Mouse (Mus musculus): Measurements from ENCODE around the gene Rapgef4. TPM values are rescaled to one million over a fixed set of nuclear protein-coding genes. Genes with fewer than 3 reads are reported as not detected.
A peak's percentile ranks its signal among the peaks of the same experiment; 100 is the strongest.
"Not testable (repeated sequence)": the region's sequence is repeated elsewhere in the genome, so short reads cannot be mapped to it uniquely, and the experiment has no call there.

Rapgef4 gene
- polyA plus RNA-seq, 1 experiment from 2014 or later = 28.4 TPM

GRCm38 (mm10) chr2:72126411-72126810 is 145.4 kb downstream of the Rapgef4 start:
- ATAC-seq (ENCODE audit: low FRiP score) = no peak
- no peaks in the 10 kb centered on the region for H3K9me3 ChIP-seq (ENCODE audit: control insufficient read depth, low read length)
- no peak overlapping the region for H3K27ac ChIP-seq
- no peak overlapping the region for H3K4me3 ChIP-seq (replicated peaks; ENCODE audit: low read length)
- no peaks in the 10 kb centered on the region for H3K27me3 ChIP-seq (ENCODE audit: control insufficient read depth, insufficient read depth, low read length)
- no peaks in the 10 kb centered on the region for H3K36me3 ChIP-seq (replicated peaks; ENCODE audit: control insufficient read depth, insufficient read depth)
- H3K9ac ChIP-seq = no peak overlapping the region
- H3K4me2 ChIP-seq (replicated peaks) = no peak overlapping the region
- H3K4me1 ChIP-seq (replicated peaks; ENCODE audit: control insufficient read depth, insufficient read depth, low read length) = 0 out of 2 replicates have a peak, but pooled peaks cover 8% of the 10 kb centered on the region
- DNase-seq (ENCODE audit: low spot score) = no peak
- 93% methylated on average over 2 of the region's 2 CpGs for WGBS

DNA sequence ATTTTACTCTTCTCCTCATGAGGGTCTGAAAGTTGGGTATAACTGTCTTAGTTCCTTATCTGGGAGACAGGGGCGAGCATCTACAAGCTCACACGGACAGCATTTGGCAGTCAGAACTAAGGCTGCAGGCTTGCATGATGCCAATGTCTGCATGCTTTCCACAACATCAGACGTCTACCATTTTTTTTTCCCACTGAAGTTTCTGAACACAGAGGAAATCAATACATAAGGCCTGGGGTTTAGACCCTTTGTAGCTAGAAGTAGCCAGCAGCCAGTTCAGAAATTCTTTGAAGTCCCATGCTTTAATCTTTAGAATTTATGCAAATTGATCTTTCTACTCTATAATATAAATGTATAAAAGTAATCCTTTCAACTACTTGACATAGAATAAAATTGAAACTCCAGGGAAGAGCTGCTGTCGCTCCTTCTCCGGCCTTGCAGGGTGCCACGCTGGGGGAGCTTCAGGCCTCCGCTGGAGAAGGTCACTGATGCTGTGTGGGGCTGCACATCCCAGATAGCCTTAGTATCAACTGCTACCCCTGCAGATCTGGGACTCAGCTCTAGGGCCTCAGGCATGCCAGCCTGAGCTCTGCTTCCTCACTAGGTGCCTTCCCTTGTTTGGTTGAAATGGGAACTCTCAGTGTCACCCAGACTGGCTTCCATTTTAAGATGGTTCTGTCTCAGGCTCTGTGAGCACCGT is 148.7 kb downstream of the Rapgef4 start:
- Histone ChIP-seq H3K4me3 (replicated peaks; ENCODE audit: low read length) (no peak overlapping the region), H3K9ac (no peak overlapping the region), H3K4me1 (replicated peaks; ENCODE audit: control insufficient read depth, insufficient read depth, low read length) (no peaks in the 10 kb centered on the region), H3K4me2 (replicated peaks) (no peak overlapping the region), H3K9me3 (ENCODE audit: control insufficient read depth, low read length) (no peaks in the 10 kb centered on the region), H3K27me3 (ENCODE audit: control insufficient read depth, insufficient read depth, low read length) (no peaks in the 10 kb centered on the region), H3K27ac (no peak overlapping the region), H3K36me3 (replicated peaks; ENCODE audit: control insufficient read depth, insufficient read depth) (no peaks in the 10 kb centered on the region)
- 79% methylated on average over 8 of the region's 8 CpGs for WGBS
- DNase-seq (ENCODE audit: low spot score) (no peak), ATAC-seq (ENCODE audit: low FRiP score) (no peak)

GRCm38 (mm10) chr2:72132222-72132621 is 151.2 kb downstream of the Rapgef4 start:
- no peaks in the 10 kb centered on the region for H3K36me3 ChIP-seq (replicated peaks; ENCODE audit: control insufficient read depth, insufficient read depth)
- no peak overlapping the region for H3K4me2 ChIP-seq (replicated peaks)
- no peaks in the 10 kb centered on the region for H3K9me3 ChIP-seq (ENCODE audit: control insufficient read depth, low read length)
- H3K27ac ChIP-seq = no peak overlapping the region
- H3K27me3 ChIP-seq (ENCODE audit: control insufficient read depth, insufficient read depth, low read length) = no peaks in the 10 kb centered on the region
- no peak overlapping the region for H3K9ac ChIP-seq
- H3K4me3 ChIP-seq (replicated peaks; ENCODE audit: low read length) = no peak overlapping the region
- WGBS = 93% methylated on average over 3 of the region's 3 CpGs
- peaks cover 9% of the 10 kb centered on the region; the same call in 1 of the 2 replicates for H3K4me1 ChIP-seq (replicated peaks; ENCODE audit: control insufficient read depth, insufficient read depth, low read length)
- ATAC-seq (ENCODE audit: low FRiP score) (no peak), DNase-seq (ENCODE audit: low spot score) (no peak)

DNA sequence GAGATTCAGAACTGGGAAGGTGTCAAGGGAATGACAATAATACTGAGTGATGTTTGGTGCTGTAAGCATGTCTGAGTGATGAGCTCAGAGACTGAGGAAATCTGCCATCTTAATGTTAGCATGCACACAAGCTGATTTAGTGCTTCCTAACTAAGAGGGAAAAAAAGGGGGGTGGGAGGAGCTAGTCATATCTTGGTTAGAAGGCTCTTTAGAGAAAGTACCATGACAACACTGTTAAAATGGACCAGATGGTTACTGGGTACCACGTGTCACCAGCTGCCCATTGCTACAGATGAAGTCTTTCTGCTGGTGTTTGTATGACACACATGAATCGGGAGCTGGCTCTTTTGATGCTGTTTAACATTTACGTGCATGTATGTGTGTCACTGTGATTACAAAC is 155.0 kb downstream of the Rapgef4 start:
- WGBS = 63% methylated on average over 3 of the region's 3 CpGs
- DNase-seq (ENCODE audit: low spot score) (no peak), ATAC-seq (ENCODE audit: low FRiP score) (no peak)
- Histone ChIP-seq H3K9me3 (ENCODE audit: control insufficient read depth, low read length) (no peaks in the 10 kb centered on the region), H3K4me2 (replicated peaks) (no peak overlapping the region), H3K27ac (no peak overlapping the region), H3K9ac (no peak overlapping the region), H3K36me3 (replicated peaks; ENCODE audit: control insufficient read depth, insufficient read depth) (no peaks in the 10 kb centered on the region), H3K4me3 (replicated peaks; ENCODE audit: low read length) (no peak overlapping the region), H3K27me3 (ENCODE audit: control insufficient read depth, insufficient read depth, low read length) (no peaks in the 10 kb centered on the region), H3K4me1 (replicated peaks; ENCODE audit: control insufficient read depth, insufficient read depth, low read length) (peaks cover 9% of the 10 kb centered on the region; the same call in 1 of the 2 replicates)

GRCm38 (mm10) chr2:72136486-72137264 is 155.6 kb downstream of the Rapgef4 start:
- Histone ChIP-seq H3K4me2 (replicated peaks) (no peak overlapping the region), H3K36me3 (replicated peaks; ENCODE audit: control insufficient read depth, insufficient read depth) (no peaks in the 10 kb centered on the region), H3K9me3 (ENCODE audit: control insufficient read depth, low read length) (no peaks in the 10 kb centered on the region), H3K27me3 (ENCODE audit: control insufficient read depth, insufficient read depth, low read length) (no peaks in the 10 kb centered on the region), H3K4me3 (replicated peaks; ENCODE audit: low read length) (no peak overlapping the region), H3K9ac (no peak overlapping the region), H3K4me1 (replicated peaks; ENCODE audit: control insufficient read depth, insufficient read depth, low read length) (peaks cover 9% of the 10 kb centered on the region; the same call in 1 of the 2 replicates), H3K27ac (no peak overlapping the region)
- WGBS = 53% methylated on average over 9 of the region's 9 CpGs
- DNase-seq (ENCODE audit: low spot score) (no peak), ATAC-seq (ENCODE audit: low FRiP score) (no peak)

DNA sequence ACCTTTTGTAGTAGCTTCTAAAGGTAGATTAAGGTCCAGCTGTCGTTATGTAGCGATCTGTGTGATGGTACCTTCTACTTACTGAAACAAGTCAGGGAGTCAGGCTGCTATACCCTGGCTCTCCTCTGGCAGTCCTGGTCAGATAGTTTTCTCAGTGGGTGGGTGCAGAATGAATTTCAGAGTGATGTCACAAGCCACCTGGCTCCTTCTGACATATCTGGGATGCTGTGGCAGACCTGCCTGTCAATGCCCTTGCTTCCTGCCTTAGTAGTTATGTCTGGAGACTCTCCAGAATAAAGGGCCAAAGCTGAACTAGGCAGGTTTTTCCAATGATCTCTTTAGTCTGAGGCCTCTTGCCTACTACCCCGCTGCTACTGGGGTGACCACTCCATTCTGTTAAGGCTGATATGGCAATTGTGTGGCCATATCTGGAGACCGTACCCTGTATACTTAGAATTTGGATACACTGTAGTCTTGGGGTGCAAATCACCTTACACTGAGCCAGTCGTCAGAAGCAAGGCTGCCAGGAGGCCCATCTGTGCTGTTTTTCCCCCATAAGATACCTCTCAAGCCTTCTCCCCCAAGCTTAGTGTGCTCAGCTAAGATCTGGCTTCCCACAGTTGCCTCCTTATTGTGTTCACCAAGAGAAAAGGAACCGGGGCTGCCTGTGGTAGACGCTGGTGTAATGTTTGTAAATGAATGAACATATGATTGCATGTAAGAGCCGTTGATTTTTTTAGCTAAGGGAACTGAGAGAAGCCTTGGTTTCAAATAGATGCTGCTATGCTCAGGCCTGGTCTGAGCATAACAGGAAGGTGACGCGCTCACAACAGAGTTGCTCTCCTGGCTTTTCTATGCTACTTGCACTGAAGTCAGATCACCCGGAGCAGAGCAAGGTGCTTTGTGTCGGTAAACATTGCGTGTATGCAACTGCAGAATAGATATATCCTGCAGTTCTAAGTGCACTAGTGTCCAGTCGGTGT is 159.1 kb downstream of the Rapgef4 start:
- peaks cover 9% of the 10 kb centered on the region; the same call in 1 of the 2 replicates for H3K4me1 ChIP-seq (replicated peaks; ENCODE audit: control insufficient read depth, insufficient read depth, low read length)
- no peaks in the 10 kb centered on the region for H3K9me3 ChIP-seq (ENCODE audit: control insufficient read depth, low read length)
- H3K9ac ChIP-seq = no peak overlapping the region
- WGBS = 88% methylated on average over 14 of the region's 14 CpGs
- no peak overlapping the region for H3K4me2 ChIP-seq (replicated peaks)
- no peaks in the 10 kb centered on the region for H3K27me3 ChIP-seq (ENCODE audit: control insufficient read depth, insufficient read depth, low read length)
- no peaks in the 10 kb centered on the region for H3K36me3 ChIP-seq (replicated peaks; ENCODE audit: control insufficient read depth, insufficient read depth)
- H3K27ac ChIP-seq = no peak overlapping the region
- no peak for ATAC-seq (ENCODE audit: low FRiP score)
- DNase-seq (ENCODE audit: low spot score) = no peak
- no peak overlapping the region for H3K4me3 ChIP-seq (replicated peaks; ENCODE audit: low read length)

DNA sequence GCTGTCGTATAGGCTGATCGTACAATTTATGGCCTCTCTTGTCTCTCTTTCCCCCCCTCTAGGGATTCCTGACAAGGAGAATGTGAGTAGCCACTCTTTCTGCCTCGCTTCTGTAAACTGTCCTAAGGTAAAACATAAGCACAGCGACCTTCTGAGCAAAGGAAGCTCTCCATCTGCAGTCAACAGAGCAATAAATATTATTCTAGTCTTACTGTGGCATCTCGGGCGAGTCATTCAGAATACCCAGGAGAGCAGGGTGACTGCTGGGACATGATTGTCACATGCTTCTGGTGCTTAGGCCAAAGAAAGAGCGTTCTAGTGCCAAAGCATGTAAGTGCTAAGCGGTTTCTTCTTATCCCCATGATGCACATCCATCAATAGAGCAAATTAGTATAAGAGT is 160.1 kb downstream of the Rapgef4 start:
- DNase-seq (ENCODE audit: low spot score) (no peak), ATAC-seq (ENCODE audit: low FRiP score) (no peak)
- Histone ChIP-seq H3K9me3 (ENCODE audit: control insufficient read depth, low read length) (no peaks in the 10 kb centered on the region), H3K4me1 (replicated peaks; ENCODE audit: control insufficient read depth, insufficient read depth, low read length) (peaks cover 9% of the 10 kb centered on the region; the same call in 1 of the 2 replicates), H3K9ac (no peak overlapping the region), H3K36me3 (replicated peaks; ENCODE audit: control insufficient read depth, insufficient read depth) (no peaks in the 10 kb centered on the region), H3K27ac (peak overlapping the region; percentile 17; the same call in 1 of the 2 replicates), H3K4me2 (replicated peaks) (no peak overlapping the region), H3K4me3 (replicated peaks; ENCODE audit: low read length) (no peak overlapping the region), H3K27me3 (ENCODE audit: control insufficient read depth, insufficient read depth, low read length) (no peaks in the 10 kb centered on the region)
- WGBS = 70% methylated on average over 8 of the region's 8 CpGs

DNA sequence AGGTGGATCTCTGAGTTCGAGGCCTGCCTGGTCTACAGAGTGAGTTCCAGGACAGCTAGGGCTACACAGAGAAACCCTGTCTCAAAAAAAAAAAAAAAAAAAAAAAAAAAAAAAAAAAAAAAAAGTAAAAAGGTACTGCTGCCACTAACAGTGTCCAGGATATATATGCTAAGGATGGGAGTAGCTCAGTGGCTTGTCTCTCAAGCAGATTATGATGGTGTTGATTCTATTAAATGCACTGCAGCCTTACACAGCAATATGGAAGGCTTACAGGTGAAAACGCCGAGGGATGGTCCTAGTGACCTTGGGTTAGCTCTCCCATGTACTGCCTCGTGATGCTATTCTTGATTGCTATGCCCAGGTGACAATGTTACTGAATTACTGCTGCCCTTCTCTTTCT is 160.7 kb downstream of the Rapgef4 start:
- WGBS = 90% methylated on average over 4 of the region's 4 CpGs
- not testable (repeated sequence) for H3K4me1 ChIP-seq (replicated peaks; ENCODE audit: control insufficient read depth, insufficient read depth, low read length)

DNA sequence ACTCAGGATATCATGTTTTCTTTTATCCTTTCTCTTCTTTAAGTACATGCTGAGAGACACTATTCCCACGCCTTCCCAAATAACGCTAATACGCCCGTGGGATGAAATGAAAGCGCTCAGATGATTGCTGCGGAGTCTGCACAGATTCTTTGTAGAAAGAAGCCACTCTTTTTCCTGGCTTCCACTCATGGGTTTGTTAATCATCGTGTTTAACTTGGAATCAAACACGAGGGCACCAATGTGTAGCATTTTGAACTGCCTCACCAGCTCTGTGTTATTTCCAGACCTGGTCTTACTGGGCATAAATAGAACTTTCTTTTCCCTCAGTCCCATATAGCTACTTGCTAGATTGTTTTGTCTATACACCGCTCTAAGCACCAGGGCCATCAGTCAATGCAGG is 162.4 kb downstream of the Rapgef4 start:
- 87% methylated on average over 9 of the region's 9 CpGs for WGBS
- Histone ChIP-seq H3K4me1 (replicated peaks; ENCODE audit: control insufficient read depth, insufficient read depth, low read length) (no peaks in the 10 kb centered on the region), H3K4me3 (replicated peaks; ENCODE audit: low read length) (no peak overlapping the region), H3K36me3 (replicated peaks; ENCODE audit: control insufficient read depth, insufficient read depth) (no peaks in the 10 kb centered on the region), H3K4me2 (replicated peaks) (no peak overlapping the region), H3K9ac (no peak overlapping the region), H3K9me3 (ENCODE audit: control insufficient read depth, low read length) (no peaks in the 10 kb centered on the region), H3K27me3 (ENCODE audit: control insufficient read depth, insufficient read depth, low read length) (no peaks in the 10 kb centered on the region), H3K27ac (no peak overlapping the region)
- no peak for DNase-seq (ENCODE audit: low spot score)
- ATAC-seq (ENCODE audit: low FRiP score) = no peak

More for the DNA sequence above, 160.7 kb downstream of the Rapgef4 start:
- not testable (repeated sequence) for DNase-seq (ENCODE audit: low spot score); ATAC-seq (ENCODE audit: low FRiP score); H3K4me3 ChIP-seq (replicated peaks; ENCODE audit: low read length); H3K27ac ChIP-seq; H3K9ac ChIP-seq; H3K9me3 ChIP-seq (ENCODE audit: control insufficient read depth, low read length); H3K27me3 ChIP-seq (ENCODE audit: control insufficient read depth, insufficient read depth, low read length); H3K4me2 ChIP-seq (replicated peaks); H3K36me3 ChIP-seq (replicated peaks; ENCODE audit: control insufficient read depth, insufficient read depth)

Measured in hindbrain, embryonic 14.5 days (tissue).